Mouse (Mus musculus) midbrain, embryonic 14.5 days (tissue): ENCODE measurements at regions not wholly inside any gene's neighbourhood (a gene's known extent, or its start where the extent isn't known, plus 50 kb on each side); places are given as distances from the start of the nearest gene placed in this dataset.
A peak's percentile ranks its signal among the peaks of the same experiment; 100 is the strongest.
"Not testable (repeated sequence)": the region's sequence is repeated elsewhere in the genome, so short reads cannot be mapped to it uniquely, and the experiment has no call there.

Experiments
- ATAC-seq: fragments of 200-750 bp; cut with Nextera tagmentation; 2 replicates; pipeline ENCODE4 v1.8.0; 2017; ENCODE audit warnings: moderate number of reproducible peaks, moderate library complexity; ENCODE audit not compliant: low FRiP score, low TSS enrichment
- DNase-seq: peaks from one replicate; pipeline ENCODE4 v3.0.0-alpha.2; 2015
- H3K27ac ChIP-seq: fragments of 300-500 bp; sonication (generic); replicated peaks from 2 replicates; pipeline ENCODE4 v1.5.1; 2014; ENCODE audit warnings: mild to moderate bottlenecking, low read depth, low read length, moderate library complexity
- H3K27me3 ChIP-seq: fragments of 300-500 bp; sonication (generic); 2 replicates; pipeline ENCODE4 v1.6.1; 2014; ENCODE audit warnings: low read length, control low read depth, mixed read lengths; ENCODE audit not compliant: control insufficient read depth, insufficient read depth
- H3K36me3 ChIP-seq: fragments of 300-500 bp; sonication (generic); 2 replicates; pipeline ENCODE4 v1.6.1; 2014; ENCODE audit warnings: low read length, control low read depth; ENCODE audit not compliant: control insufficient read depth, insufficient read depth
- H3K4me1 ChIP-seq: fragments of 300-500 bp; sonication (generic); 2 replicates; pipeline ENCODE4 v1.6.1; 2014; ENCODE audit warnings: mild to moderate bottlenecking, antibody characterized with exemption, low read length, control low read depth; ENCODE audit not compliant: control insufficient read depth, insufficient read depth
- H3K4me2 ChIP-seq: fragments of 300-500 bp; sonication (generic); 2 replicates; pipeline ENCODE4 v1.6.1; 2014; ENCODE audit warnings: mild to moderate bottlenecking, low read length, moderate library complexity
- H3K4me3 ChIP-seq: fragments of 300-500 bp; sonication (generic); replicated peaks from 2 replicates; pipeline ENCODE4 v1.5.1; 2014; ENCODE audit warnings: low read depth, low read length
- H3K9ac ChIP-seq: fragments of 300-500 bp; sonication (generic); replicated peaks from 2 replicates; pipeline ENCODE4 v1.6.1; 2014; ENCODE audit warnings: mild to moderate bottlenecking, low read length, moderate library complexity
- H3K9me3 ChIP-seq: fragments of 300-500 bp; sonication (generic); 2 replicates; pipeline ENCODE4 v1.6.1; 2016; ENCODE audit warnings: low read length, control low read depth, mixed read lengths; ENCODE audit not compliant: control insufficient read depth
- WGBS: fragments of 180-500 bp; shearing (Covaris S2); extraction: QIAGEN DNeasy Blood & Tissue Kit; methylation state at CpG from one replicate; pipeline ENCODE4 v1.1.7; 2014; 5-methylcytosine and 5-hydroxymethylcytosine counted together

- Histone ChIP-seq H3K27me3 (no peaks in the 10 kb centered on the region), H3K27ac (no peak overlapping the region), H3K9ac (no peak overlapping the region), H3K4me3 (no peak overlapping the region), H3K36me3 (no peaks in the 10 kb centered on the region), H3K4me1 (no peaks in the 10 kb centered on the region), H3K9me3 (no peaks in the 10 kb centered on the region), H3K4me2 (no peak overlapping the region)
- 64% methylated on average over 4 of the region's 4 CpGs for WGBS
- ATAC-seq (no peak), DNase-seq (no peak)
Measured at GRCm38 (mm10) chr19:9511931-9512330, 335.4 kb upstream of the Scgb2a2 start.

DNA sequence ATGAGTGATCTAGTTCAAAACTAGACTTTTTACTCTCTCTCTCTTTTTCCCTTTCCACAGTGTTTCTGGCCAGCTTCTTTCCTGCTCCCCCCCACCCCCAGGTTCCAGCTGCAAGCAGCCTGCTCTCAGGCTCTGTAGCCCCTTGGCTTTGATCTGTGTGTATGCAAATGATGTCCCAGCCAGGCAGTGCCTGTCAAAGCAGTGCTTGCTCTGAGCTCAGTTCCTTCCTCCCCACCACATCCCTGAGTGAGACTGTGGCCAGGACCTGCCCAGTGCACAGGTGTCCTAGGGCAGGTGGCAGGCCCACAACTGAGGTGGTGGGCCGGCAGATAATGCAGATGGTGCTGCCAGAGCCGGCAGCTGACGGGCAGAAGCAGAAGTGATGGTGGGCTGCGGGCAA lies 303.2 kb upstream of the Scgb2a2 start:
- 33% methylated on average over 4 of the region's 4 CpGs for WGBS
- H3K4me2 ChIP-seq = not testable (repeated sequence)

More for the DNA sequence above, 303.2 kb upstream of the Scgb2a2 start:
- H3K4me3 ChIP-seq, DNase-seq, H3K36me3 ChIP-seq, H3K27me3 ChIP-seq, H3K27ac ChIP-seq, H3K4me1 ChIP-seq, H3K9ac ChIP-seq, H3K9me3 ChIP-seq: not testable (repeated sequence)
- 0 out of 2 replicates have a peak, but pooled peaks have one; percentile 27 for ATAC-seq
